Mouse (Mus musculus): ENCODE measurements at regions not wholly inside any gene's neighbourhood (a gene's known extent, or its start where the extent isn't known, plus 50 kb on each side); places are given as distances from the start of the nearest gene placed in this dataset.

GRCm38 (mm10) chr1:36013823-36014341, 54.3 kb upstream of the Hs6st1 start:
- Histone ChIP-seq H3K4me3 (ENCODE audit: insufficient read depth, poor library complexity, severe bottlenecking) (no peak overlapping the region), H3ac (ENCODE audit: control insufficient read depth, insufficient read length, low read depth) (no peak overlapping the region), H3K36me3 (ENCODE audit: control insufficient read depth, insufficient read depth) (no peaks in the 10 kb centered on the region), H3K27me3 (ENCODE audit: control insufficient read depth, insufficient read depth, insufficient read length) (no peaks in the 10 kb centered on the region), H3K79me2 (ENCODE audit: control insufficient read depth, insufficient read depth) (no peaks in the 10 kb centered on the region), H3K79me3 (ENCODE audit: low read depth) (no peaks in the 10 kb centered on the region)
- no peak for TF ChIP-seq MAX (IDR thresholded peaks at IDR 0.05)
- TF ChIP-seq USF1 (IDR thresholded peaks at IDR 0.05; ENCODE audit: low read depth): no peak
- no peak for TF ChIP-seq CEBPB (IDR thresholded peaks at IDR 0.05; ENCODE audit: low read depth)
- TF ChIP-seq MYOD1 (IDR thresholded peaks at IDR 0.05; ENCODE audit: control insufficient read depth, insufficient read length, low read depth): no peak
- TF ChIP-seq CTCF (IDR thresholded peaks at IDR 0.05; ENCODE audit: control insufficient read depth, insufficient read depth, insufficient read length): no peak
- no peak for TF ChIP-seq FOSL1 (IDR thresholded peaks at IDR 0.05; ENCODE audit: insufficient read depth, low read length, poor library complexity, severe bottlenecking)
- no peak for TF ChIP-seq MYOG (IDR thresholded peaks at IDR 0.05; ENCODE audit: control insufficient read depth, extremely low read depth, insufficient read length)

GRCm38 (mm10) chr1:36014372-36014771, 53.8 kb upstream of the Hs6st1 start:
- Histone ChIP-seq H3K79me3 (ENCODE audit: low read depth) (no peaks in the 10 kb centered on the region), H3ac (ENCODE audit: control insufficient read depth, insufficient read length, low read depth) (no peak overlapping the region), H3K79me2 (ENCODE audit: control insufficient read depth, insufficient read depth) (no peaks in the 10 kb centered on the region), H3K4me3 (ENCODE audit: insufficient read depth, poor library complexity, severe bottlenecking) (no peak overlapping the region), H3K27me3 (ENCODE audit: control insufficient read depth, insufficient read depth, insufficient read length) (no peaks in the 10 kb centered on the region), H3K36me3 (ENCODE audit: control insufficient read depth, insufficient read depth) (no peaks in the 10 kb centered on the region)
- TF ChIP-seq MAX (IDR thresholded peaks at IDR 0.05) (no peak), USF1 (IDR thresholded peaks at IDR 0.05; ENCODE audit: low read depth) (no peak), FOSL1 (IDR thresholded peaks at IDR 0.05; ENCODE audit: insufficient read depth, low read length, poor library complexity, severe bottlenecking) (no peak), CEBPB (IDR thresholded peaks at IDR 0.05; ENCODE audit: low read depth) (no peak), CTCF (IDR thresholded peaks at IDR 0.05; ENCODE audit: control insufficient read depth, insufficient read depth, insufficient read length) (no peak)

GRCm38 (mm10) chr1:36015210-36015609, 53.0 kb upstream of the Hs6st1 start:
- H3ac ChIP-seq (ENCODE audit: control insufficient read depth, insufficient read length, low read depth): no peak overlapping the region
- no peaks in the 10 kb centered on the region for H3K79me2 ChIP-seq (ENCODE audit: control insufficient read depth, insufficient read depth)
- H3K27me3 ChIP-seq (ENCODE audit: control insufficient read depth, insufficient read depth, insufficient read length): no peaks in the 10 kb centered on the region
- TF ChIP-seq CTCF (IDR thresholded peaks at IDR 0.05; ENCODE audit: control insufficient read depth, insufficient read depth, insufficient read length) (no peak), MYOG (IDR thresholded peaks at IDR 0.05; ENCODE audit: control insufficient read depth, extremely low read depth, insufficient read length) (no peak), CEBPB (IDR thresholded peaks at IDR 0.05; ENCODE audit: low read depth) (no peak), USF1 (IDR thresholded peaks at IDR 0.05; ENCODE audit: low read depth) (no peak), MAX (IDR thresholded peaks at IDR 0.05) (no peak), FOSL1 (IDR thresholded peaks at IDR 0.05; ENCODE audit: insufficient read depth, low read length, poor library complexity, severe bottlenecking) (no peak)
- H3K36me3 ChIP-seq (ENCODE audit: control insufficient read depth, insufficient read depth): no peaks in the 10 kb centered on the region
- no peaks in the 10 kb centered on the region for H3K79me3 ChIP-seq (ENCODE audit: low read depth)
- H3K4me3 ChIP-seq (ENCODE audit: insufficient read depth, poor library complexity, severe bottlenecking): no peak overlapping the region

- no peak overlapping the region for H3K4me3 ChIP-seq (ENCODE audit: insufficient read depth, poor library complexity, severe bottlenecking)
- no peak for TF ChIP-seq MYOG (IDR thresholded peaks at IDR 0.05; ENCODE audit: control insufficient read depth, extremely low read depth, insufficient read length)
- TF ChIP-seq MAX (IDR thresholded peaks at IDR 0.05): no peak
- no peak for TF ChIP-seq CTCF (IDR thresholded peaks at IDR 0.05; ENCODE audit: control insufficient read depth, insufficient read depth, insufficient read length)
- TF ChIP-seq CEBPB (IDR thresholded peaks at IDR 0.05; ENCODE audit: low read depth): no peak
- TF ChIP-seq MYOD1 (IDR thresholded peaks at IDR 0.05; ENCODE audit: control insufficient read depth, insufficient read length, low read depth): no peak
- no peak for TF ChIP-seq FOSL1 (IDR thresholded peaks at IDR 0.05; ENCODE audit: insufficient read depth, low read length, poor library complexity, severe bottlenecking)
- H3K79me3 ChIP-seq (ENCODE audit: low read depth): no peaks in the 10 kb centered on the region
- H3K79me2 ChIP-seq (ENCODE audit: control insufficient read depth, insufficient read depth): no peaks in the 10 kb centered on the region
- H3K36me3 ChIP-seq (ENCODE audit: control insufficient read depth, insufficient read depth): no peaks in the 10 kb centered on the region
- H3ac ChIP-seq (ENCODE audit: control insufficient read depth, insufficient read length, low read depth): no peak overlapping the region
- no peaks in the 10 kb centered on the region for H3K27me3 ChIP-seq (ENCODE audit: control insufficient read depth, insufficient read depth, insufficient read length)
Observed at GRCm38 (mm10) chr1:36016566-36016965, 51.6 kb upstream of the Hs6st1 start.

- H3K79me3 ChIP-seq (ENCODE audit: low read depth): no peaks in the 10 kb centered on the region
- no peak overlapping the region for H3K4me3 ChIP-seq (ENCODE audit: insufficient read depth, poor library complexity, severe bottlenecking)
- no peaks in the 10 kb centered on the region for H3K79me2 ChIP-seq (ENCODE audit: control insufficient read depth, insufficient read depth)
- TF ChIP-seq USF1 (IDR thresholded peaks at IDR 0.05; ENCODE audit: low read depth) (no peak), CEBPB (IDR thresholded peaks at IDR 0.05; ENCODE audit: low read depth) (no peak), MYOD1 (IDR thresholded peaks at IDR 0.05; ENCODE audit: control insufficient read depth, insufficient read length, low read depth) (no peak), FOSL1 (IDR thresholded peaks at IDR 0.05; ENCODE audit: insufficient read depth, low read length, poor library complexity, severe bottlenecking) (no peak), MAX (IDR thresholded peaks at IDR 0.05) (no peak), MYOG (IDR thresholded peaks at IDR 0.05; ENCODE audit: control insufficient read depth, extremely low read depth, insufficient read length) (no peak), CTCF (IDR thresholded peaks at IDR 0.05; ENCODE audit: control insufficient read depth, insufficient read depth, insufficient read length) (no peak)
- no peak overlapping the region for H3ac ChIP-seq (ENCODE audit: control insufficient read depth, insufficient read length, low read depth)
- H3K27me3 ChIP-seq (ENCODE audit: control insufficient read depth, insufficient read depth, insufficient read length): no peaks in the 10 kb centered on the region
- H3K36me3 ChIP-seq (ENCODE audit: control insufficient read depth, insufficient read depth): no peaks in the 10 kb centered on the region
Observed at GRCm38 (mm10) chr1:36017061-36017461, 51.1 kb upstream of the Hs6st1 start.

GRCm38 (mm10) chr1:36017656-36018055, 50.5 kb upstream of the Hs6st1 start:
- no peaks in the 10 kb centered on the region for H3K27me3 ChIP-seq (ENCODE audit: control insufficient read depth, insufficient read depth, insufficient read length)
- no peaks in the 10 kb centered on the region for H3K79me2 ChIP-seq (ENCODE audit: control insufficient read depth, insufficient read depth)
- TF ChIP-seq MYOD1 (IDR thresholded peaks at IDR 0.05; ENCODE audit: control insufficient read depth, insufficient read length, low read depth) (no peak), MYOG (IDR thresholded peaks at IDR 0.05; ENCODE audit: control insufficient read depth, extremely low read depth, insufficient read length) (no peak)
- no peaks in the 10 kb centered on the region for H3K36me3 ChIP-seq (ENCODE audit: control insufficient read depth, insufficient read depth)
- no peaks in the 10 kb centered on the region for H3K79me3 ChIP-seq (ENCODE audit: low read depth)
- H3K4me3 ChIP-seq (ENCODE audit: insufficient read depth, poor library complexity, severe bottlenecking): no peak overlapping the region
- no peak overlapping the region for H3ac ChIP-seq (ENCODE audit: control insufficient read depth, insufficient read length, low read depth)

All from C2C12 (cell line).